Mouse (Mus musculus): ENCODE results near the gene Veph1.

The Veph1 gene

GRCm38 (mm10) chr3:66024220-66024792, 272.3 kb downstream of the Veph1 start:
- DNase-seq (ENCODE audit: low spot score in 2 of 2): no peak

DNA sequence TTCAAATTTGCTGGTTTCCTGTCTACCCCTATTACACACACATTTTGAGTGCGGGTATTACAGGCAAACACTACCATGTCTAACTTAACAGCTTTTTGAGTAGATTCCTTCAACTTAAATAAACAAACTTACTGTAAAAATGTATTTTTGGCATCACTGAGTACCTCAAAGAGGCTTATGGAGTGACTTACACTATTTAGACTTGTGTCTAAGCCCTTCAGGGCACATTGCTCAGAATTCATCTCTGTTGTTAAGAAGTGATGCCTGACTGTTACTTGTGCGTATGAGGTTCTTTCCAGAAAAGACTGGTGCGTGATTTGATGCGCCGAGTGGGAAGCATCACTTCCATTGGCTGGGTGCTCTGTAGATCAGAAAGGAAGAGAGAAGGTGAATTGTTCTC, 277.5 kb downstream of the Veph1 start:
- no peak for DNase-seq (ENCODE audit: low spot score in 2 of 2)

DNA sequence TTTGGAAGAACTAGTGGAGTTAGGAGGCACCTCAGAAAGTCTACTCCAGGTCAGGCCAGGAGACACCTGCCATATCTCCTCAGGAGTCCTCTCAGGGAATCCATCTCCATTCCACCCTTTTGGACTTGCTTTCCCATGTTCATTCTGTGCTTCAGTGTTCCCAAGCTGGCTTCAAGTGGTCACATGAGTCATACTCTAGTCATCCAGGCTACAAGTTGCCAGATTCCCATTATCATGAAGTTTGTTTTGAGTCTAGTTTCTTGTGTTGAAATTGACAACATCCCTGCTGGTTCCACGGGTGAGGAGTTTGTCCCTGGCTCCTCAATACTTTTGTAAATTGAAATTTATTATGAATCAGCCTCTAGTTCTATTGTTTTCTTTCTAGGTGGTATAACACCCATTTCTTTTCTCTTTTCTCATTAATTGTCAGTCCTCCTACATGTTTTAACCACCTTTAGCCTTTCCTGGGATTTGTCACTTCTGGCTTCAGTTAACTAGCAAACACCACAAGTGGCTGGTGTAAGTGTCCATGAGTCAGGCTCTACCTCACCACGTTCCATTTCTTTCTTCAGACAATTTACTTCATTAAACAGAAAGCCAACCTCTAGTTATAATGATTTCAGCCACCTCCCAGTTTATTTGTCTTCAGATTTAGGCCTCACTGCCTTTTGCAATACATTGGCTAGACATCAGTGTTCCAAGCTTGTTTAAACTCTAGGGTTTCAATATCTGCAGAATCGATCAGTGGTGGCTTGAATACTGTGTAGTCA, 288.8 kb downstream of the Veph1 start:
- no peak for DNase-seq (ENCODE audit: low spot score in 2 of 2)

- no peak for DNase-seq (ENCODE audit: low spot score in 2 of 2)
These were observed 291.6 kb downstream of the Veph1 start for GRCm38 (mm10) chr3:66004989-66005388.

- DNase-seq (ENCODE audit: low spot score in 2 of 2): no peak
These were observed 292.3 kb downstream of the Veph1 start for GRCm38 (mm10) chr3:66004220-66004951.

All from spleen, postnatal 10 days (tissue).